Mouse (Mus musculus): ENCODE measurements around the gene Cd82. TPM values are rescaled to one million over a fixed set of nuclear protein-coding genes. Genes with fewer than 3 reads are reported as not detected.

The Cd82 gene
- polyA plus RNA-seq, 1 experiment from 2014 or later: 12.0 TPM

DNA sequence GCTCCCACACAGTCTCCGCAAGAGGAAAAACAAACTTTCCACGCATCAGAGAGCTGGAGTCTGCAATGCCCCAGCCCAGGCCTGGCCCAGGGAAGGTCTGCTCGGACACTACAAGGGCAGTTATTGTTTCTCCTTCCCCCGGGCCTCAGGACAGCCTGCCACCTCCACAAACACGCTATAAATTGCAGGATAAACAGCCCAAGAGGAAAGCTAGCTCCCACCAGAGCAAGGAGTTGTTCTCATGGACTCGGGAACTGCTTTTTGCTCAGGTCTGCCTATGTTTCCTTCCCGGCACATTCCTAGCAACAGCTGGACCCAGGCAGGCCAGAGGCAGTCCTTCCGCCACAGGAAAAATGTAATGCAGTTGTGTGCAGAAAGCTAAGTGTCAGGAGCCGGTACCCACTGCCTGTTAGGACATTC, 23.6 kb downstream of the Cd82 start:
- no peak overlapping the region for H3K4me3 ChIP-seq
- no peaks in the 10 kb centered on the region for H3K9me3 ChIP-seq (replicated peaks)

DNA sequence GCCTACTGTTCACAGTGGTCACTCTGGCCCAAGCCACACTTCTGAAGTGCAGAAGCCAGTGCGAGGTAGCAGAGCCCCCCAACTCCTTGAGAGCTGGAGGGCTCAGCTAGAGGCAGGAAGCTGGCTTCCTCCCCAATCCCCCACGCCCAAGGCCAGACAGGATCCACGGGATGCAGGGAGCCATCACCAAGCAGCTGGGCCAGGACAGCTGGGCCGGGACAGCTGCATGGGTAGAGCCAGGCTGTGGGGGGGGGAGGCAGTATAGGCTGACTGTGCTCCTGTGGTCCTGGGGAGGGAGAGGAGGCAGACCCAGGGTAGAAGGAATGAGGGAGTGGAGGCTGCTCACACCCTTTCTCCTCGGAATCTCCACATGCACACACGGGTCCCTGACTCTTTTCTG, 24.6 kb downstream of the Cd82 start:
- 75% methylated on average over 6 of the region's 6 CpGs for WGBS

More for the DNA sequence above, 23.6 kb downstream of the Cd82 start:
- Histone ChIP-seq H3K4me1 (peaks cover 16% of the 10 kb centered on the region), H3K27me3 (no peaks in the 10 kb centered on the region), H3K4me2 (no peak overlapping the region), H3K9ac (no peak overlapping the region), H3K36me3 (ENCODE audit: poor library complexity, severe bottlenecking) (no peaks in the 10 kb centered on the region), H3K27ac (0 out of 2 replicates have a peak overlapping the region, but pooled peaks have one; percentile 31)
- WGBS: 70% methylated on average over 9 of the region's 9 CpGs
- no peak for ATAC-seq

DNA sequence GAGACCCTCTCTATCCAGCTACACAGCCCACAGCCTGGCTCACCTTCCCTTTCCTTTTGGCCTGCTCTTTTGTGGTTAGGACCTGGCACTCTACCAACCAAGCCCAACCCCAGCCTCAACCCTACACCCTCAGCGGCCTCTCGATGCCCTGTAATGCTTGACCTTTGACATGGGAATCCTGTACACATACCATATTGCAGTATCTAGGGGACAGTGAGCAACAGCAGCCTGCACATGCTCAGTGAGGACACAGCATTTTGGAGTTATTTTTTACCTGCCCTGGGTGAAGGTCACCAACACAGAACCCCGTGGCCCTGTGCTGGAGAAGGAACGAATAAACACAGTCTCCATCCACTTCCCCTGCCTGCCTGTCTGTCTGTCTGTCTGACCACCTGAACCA, 27.4 kb downstream of the Cd82 start:
- ATAC-seq: no peak
- no peaks in the 10 kb centered on the region for H3K27me3 ChIP-seq
- H3K4me1 ChIP-seq: peaks cover 25% of the 10 kb centered on the region
- 93% methylated on average over 4 of the region's 4 CpGs for WGBS
- no peaks in the 10 kb centered on the region for H3K36me3 ChIP-seq (ENCODE audit: poor library complexity, severe bottlenecking)
- no peaks in the 10 kb centered on the region for H3K9me3 ChIP-seq (replicated peaks)
- no peak overlapping the region for H3K27ac ChIP-seq
- H3K9ac ChIP-seq: no peak overlapping the region
- H3K4me3 ChIP-seq: no peak overlapping the region
- no peak overlapping the region for H3K4me2 ChIP-seq

More for the DNA sequence above, 24.6 kb downstream of the Cd82 start:
- Histone ChIP-seq H3K9me3 (replicated peaks) (no peaks in the 10 kb centered on the region), H3K27ac (no peak overlapping the region), H3K4me1 (peaks cover 20% of the 10 kb centered on the region), H3K4me2 (no peak overlapping the region), H3K9ac (no peak overlapping the region), H3K27me3 (no peaks in the 10 kb centered on the region), H3K36me3 (ENCODE audit: poor library complexity, severe bottlenecking) (no peaks in the 10 kb centered on the region), H3K4me3 (no peak overlapping the region)
- no peak for ATAC-seq

DNA sequence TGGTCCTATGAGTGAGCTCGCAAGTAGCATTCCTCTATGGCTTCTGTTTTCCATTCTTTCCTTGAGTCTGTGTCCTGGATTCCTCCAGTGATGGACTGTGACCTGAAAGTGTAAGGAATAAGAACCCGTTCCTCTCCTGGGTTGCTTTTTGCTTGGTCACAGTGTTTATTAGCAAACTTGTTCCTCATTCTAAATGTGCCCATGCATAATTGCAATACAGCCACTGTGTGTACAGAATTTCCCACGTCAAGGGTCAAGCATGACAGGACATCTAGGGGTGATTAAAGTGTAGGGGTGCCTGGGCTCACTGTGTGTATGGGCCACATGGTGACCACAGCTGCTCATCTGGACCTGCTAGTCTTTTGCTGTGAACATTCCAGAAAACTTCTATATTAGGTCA, 28.0 kb downstream of the Cd82 start:
- Histone ChIP-seq H3K36me3 (ENCODE audit: poor library complexity, severe bottlenecking) (no peaks in the 10 kb centered on the region), H3K4me1 (peaks cover 19% of the 10 kb centered on the region), H3K27me3 (no peaks in the 10 kb centered on the region), H3K9me3 (replicated peaks) (no peaks in the 10 kb centered on the region), H3K4me3 (no peak overlapping the region), H3K9ac (no peak overlapping the region), H3K27ac (no peak overlapping the region), H3K4me2 (no peak overlapping the region)
- 90% methylated on average over 3 of the region's 3 CpGs for WGBS
- ATAC-seq: no peak

DNA sequence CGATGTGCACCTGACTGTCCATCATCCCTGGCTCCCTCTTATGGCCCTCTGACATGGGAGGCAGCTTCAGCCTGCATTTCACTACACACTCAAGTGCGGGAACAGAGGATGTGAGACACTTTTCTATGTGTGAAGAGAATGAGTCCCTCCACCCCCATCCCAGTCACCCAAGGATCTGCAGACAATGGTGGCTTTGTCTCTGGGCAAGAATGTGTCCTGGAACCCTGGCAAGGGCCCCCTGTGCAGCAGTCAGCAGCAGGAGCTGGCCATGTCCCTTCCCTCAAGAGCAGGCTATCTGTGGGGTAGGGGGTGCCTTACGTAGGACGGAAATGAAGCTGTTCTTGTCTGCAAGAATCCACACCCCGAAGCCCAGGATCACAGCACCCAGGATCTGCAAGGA, 29.4 kb downstream of the Cd82 start:
- no peak for ATAC-seq
- no peaks in the 10 kb centered on the region for H3K9me3 ChIP-seq (replicated peaks)

DNA sequence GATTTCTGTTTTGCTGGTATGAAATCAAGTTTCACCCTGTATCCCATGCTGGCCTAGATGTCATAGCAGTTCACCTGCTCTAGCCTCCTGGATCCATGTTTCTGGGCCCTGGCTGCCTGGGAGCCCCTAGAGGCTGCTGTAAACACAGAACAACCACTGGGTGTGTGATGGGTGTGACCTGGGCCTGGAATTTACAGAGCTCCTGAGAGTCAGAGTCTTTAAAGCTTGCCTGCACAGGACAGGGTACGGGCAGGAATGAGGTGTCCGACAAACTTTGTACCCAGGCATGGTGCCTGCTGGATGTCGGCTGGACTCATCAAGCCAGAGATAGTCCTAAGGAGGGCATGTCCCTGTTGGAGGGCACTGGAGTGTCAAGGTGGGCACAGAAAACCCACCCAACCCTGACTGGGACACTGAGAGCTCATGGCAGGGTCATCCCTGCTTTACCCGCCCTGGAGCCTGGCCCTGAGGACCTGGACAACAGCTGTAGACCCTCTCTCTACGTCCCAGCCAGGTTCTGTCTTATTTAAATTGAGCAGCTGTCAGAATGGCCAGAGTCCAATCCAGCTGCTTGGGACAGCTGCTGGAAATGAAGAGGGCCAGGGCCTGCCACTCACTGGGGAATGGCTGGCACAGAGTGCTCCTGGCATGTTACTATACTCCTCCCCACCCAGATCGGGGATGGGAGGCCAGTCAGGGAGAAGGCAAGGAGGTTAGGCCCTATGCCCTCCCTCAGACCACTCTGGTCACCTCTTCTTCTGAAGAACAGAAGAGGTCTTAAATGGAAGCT, 30.1 kb downstream of the Cd82 start:
- Histone ChIP-seq H3K4me1 (peaks cover 10% of the 10 kb centered on the region), H3K9ac (no peak overlapping the region)

More for the DNA sequence above, 29.4 kb downstream of the Cd82 start:
- 73% methylated on average over 5 of the region's 5 CpGs for WGBS
- Histone ChIP-seq H3K27ac (no peak overlapping the region), H3K27me3 (no peaks in the 10 kb centered on the region), H3K4me2 (no peak overlapping the region), H3K4me3 (no peak overlapping the region), H3K4me1 (peaks cover 13% of the 10 kb centered on the region), H3K36me3 (ENCODE audit: poor library complexity, severe bottlenecking) (no peaks in the 10 kb centered on the region), H3K9ac (no peak overlapping the region)

DNA sequence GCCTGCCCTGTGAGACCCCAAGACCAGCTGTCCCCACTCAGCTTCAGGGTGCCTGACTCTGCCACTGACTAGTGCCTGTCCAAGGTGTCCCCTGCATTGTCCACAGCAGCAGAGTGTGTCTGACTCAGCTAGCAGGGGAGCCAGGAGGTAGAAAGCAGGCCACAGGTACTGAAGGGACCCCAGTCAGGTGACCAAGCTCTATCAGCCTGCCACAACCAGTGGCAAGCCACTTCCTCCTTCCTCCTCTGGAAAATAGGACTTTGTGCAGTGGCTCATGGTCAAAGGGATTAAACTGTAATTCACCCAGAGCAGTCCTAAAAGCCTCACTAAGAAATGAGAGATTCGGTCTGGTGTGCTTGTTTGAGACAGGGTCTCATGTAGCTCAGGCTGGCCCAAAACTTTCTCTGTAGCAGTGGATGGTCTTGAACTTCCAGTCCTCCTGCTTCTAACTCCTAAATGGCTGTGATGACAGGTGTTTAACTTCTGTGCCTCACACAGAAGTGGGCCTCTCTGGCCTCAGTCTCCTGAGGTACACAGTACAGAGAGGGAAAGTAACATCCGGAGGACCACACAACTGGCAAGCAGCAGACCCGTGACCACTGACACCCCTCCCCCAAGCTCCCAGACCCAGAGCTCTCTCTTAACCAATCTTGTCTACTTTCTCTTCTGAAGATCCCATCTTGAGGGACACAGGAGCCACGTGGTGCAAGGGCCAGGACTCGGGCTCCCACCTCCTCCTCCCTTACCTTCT, 31.2 kb downstream of the Cd82 start:
- no peaks in the 10 kb centered on the region for H3K9me3 ChIP-seq (replicated peaks)
- H3K27me3 ChIP-seq: no peaks in the 10 kb centered on the region
- no peak overlapping the region for H3K27ac ChIP-seq
- 73% methylated on average over 5 of the region's 5 CpGs for WGBS
- no peaks in the 10 kb centered on the region for H3K36me3 ChIP-seq (ENCODE audit: poor library complexity, severe bottlenecking)
- H3K9ac ChIP-seq: no peak overlapping the region
- H3K4me2 ChIP-seq: no peak overlapping the region
- H3K4me1 ChIP-seq: peaks cover 10% of the 10 kb centered on the region
- ATAC-seq: no peak
- H3K4me3 ChIP-seq: no peak overlapping the region

More for the DNA sequence above, 30.1 kb downstream of the Cd82 start:
- WGBS: 92% methylated on average over 6 of the region's 6 CpGs
- H3K27me3 ChIP-seq: no peaks in the 10 kb centered on the region
- H3K4me2 ChIP-seq: no peak overlapping the region
- H3K27ac ChIP-seq: no peak overlapping the region
- ATAC-seq: no peak
- no peaks in the 10 kb centered on the region for H3K36me3 ChIP-seq (ENCODE audit: poor library complexity, severe bottlenecking)
- no peak overlapping the region for H3K4me3 ChIP-seq
- H3K9me3 ChIP-seq (replicated peaks): no peaks in the 10 kb centered on the region

DNA sequence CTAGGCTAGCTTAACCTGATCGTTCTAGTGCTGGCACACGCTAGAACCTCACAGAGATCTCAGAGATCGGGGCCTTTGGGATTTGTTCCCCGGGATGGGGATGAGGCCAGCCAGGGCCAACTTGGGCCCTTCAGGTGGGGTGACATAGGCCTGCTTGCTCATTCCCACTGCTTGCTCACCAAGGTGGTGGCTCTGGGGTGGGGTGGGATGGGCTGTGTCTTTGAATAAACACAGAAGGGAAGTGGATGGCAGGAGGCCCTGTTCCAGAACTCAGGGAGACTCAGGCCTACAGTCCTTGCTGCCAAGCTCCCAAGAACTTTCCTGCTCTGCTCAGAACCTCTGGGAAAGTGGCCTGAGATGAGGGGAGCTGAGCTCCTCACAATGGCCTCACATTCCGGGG, 31.9 kb downstream of the Cd82 start:
- Histone ChIP-seq H3K27me3 (no peaks in the 10 kb centered on the region), H3K4me1 (peaks cover 10% of the 10 kb centered on the region), H3K4me3 (no peak overlapping the region), H3K4me2 (no peak overlapping the region), H3K36me3 (ENCODE audit: poor library complexity, severe bottlenecking) (no peaks in the 10 kb centered on the region), H3K9ac (no peak overlapping the region), H3K9me3 (replicated peaks) (no peaks in the 10 kb centered on the region), H3K27ac (no peak overlapping the region)
- WGBS: 78% methylated on average over 5 of the region's 5 CpGs
- no peak for ATAC-seq

DNA sequence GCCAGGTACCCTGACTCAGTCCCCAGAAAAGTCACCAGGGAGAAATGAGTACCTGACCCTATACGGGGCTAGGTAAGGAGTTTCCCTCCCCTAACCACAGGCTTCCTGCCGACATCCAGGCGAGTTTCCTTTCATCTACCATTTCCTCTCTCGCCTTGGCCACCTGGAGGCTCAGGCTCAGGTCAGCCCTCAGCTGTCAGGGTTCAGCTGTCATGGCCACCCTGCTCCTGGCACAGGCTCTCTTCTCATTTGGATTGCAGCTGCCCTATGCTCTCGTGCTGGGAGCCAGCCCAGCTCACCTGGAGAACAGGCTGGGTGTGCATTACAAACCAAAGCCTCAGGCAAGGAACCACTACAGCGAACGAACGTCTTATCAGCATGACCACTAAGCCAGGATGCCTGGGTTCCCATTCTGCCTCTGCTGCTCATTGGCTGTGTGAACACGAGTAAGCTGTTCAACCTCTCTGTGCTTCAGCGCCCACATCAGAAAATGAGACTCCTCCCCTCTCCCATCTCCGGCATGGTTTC, 34.9 kb downstream of the Cd82 start:
- Histone ChIP-seq H3K4me3 (no peak overlapping the region), H3K4me2 (no peak overlapping the region), H3K27ac (no peak overlapping the region), H3K36me3 (ENCODE audit: poor library complexity, severe bottlenecking) (no peaks in the 10 kb centered on the region), H3K4me1 (peaks cover 3% of the 10 kb centered on the region; the same call in 1 of the 2 replicates), H3K9me3 (replicated peaks) (no peaks in the 10 kb centered on the region), H3K9ac (no peak overlapping the region), H3K27me3 (no peaks in the 10 kb centered on the region)
- ATAC-seq: no peak
- 66% methylated on average over 11 of the region's 11 CpGs for WGBS

DNA sequence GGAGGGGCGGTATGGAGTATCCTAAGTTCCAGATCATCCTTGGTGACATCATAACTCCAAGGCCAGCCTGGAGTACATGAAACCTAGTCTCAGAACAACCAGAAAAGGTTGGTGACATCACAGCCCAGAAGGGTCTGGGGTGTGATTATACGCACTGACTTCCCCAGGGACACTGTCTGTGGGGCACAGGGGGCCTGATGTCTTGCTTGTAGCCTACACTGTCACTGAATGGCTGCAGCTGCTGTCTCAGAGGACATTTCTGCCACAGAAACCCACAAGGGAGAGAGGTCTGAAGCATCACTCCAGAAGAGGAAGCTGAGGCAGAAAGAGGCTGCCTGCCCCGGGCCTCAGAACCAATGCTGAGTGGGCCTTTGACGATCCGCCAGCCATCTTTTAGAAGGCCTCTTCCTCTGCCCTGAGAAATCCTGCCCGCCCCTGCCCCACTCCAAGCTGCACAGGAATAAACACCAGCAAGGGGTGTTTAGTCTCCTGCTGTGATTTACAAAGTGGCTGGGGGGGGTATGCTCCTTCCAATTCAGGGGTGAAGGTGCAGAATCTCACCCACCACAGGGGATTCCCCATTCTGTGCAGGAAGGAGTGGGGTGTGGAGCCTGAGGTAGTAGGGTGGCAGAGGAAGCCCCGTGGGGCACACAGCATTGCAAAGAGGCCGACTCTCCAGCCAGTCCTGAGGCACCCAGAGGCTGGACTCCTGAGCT, 35.8 kb downstream of the Cd82 start:
- Histone ChIP-seq H3K9ac (no peak overlapping the region), H3K27ac (no peak overlapping the region), H3K4me3 (no peak overlapping the region), H3K4me1 (no peaks in the 10 kb centered on the region), H3K4me2 (no peak overlapping the region), H3K9me3 (replicated peaks) (no peaks in the 10 kb centered on the region), H3K36me3 (ENCODE audit: poor library complexity, severe bottlenecking) (no peaks in the 10 kb centered on the region), H3K27me3 (no peaks in the 10 kb centered on the region)
- WGBS: 55% methylated on average over 8 of the region's 8 CpGs
- ATAC-seq: no peak

DNA sequence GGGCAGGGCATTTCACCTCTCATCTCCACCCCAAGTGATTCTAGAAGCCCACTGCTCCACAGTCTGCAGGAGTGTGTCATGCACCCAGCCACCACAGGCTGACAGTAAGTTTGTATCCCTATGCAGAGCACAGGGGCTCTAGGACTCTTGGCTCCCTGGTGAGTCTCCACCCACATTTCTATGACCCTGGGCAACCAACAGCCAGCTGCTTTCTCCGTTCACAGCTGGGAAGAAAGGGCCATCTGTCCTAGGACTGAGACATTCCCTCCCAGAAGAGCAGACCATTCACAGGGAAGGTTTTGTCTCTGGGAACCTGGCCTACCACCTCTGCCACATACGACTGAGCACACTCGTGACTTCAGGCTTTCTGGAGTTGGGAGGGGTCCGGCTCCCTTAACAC, 37.1 kb downstream of the Cd82 start:
- WGBS: 55% methylated on average over 4 of the region's 4 CpGs
- H3K9ac ChIP-seq: no peak overlapping the region; the same call in 1 of the 2 replicates
- no peak for ATAC-seq

More for the DNA sequence above, 37.1 kb downstream of the Cd82 start:
- Histone ChIP-seq H3K9me3 (replicated peaks) (no peaks in the 10 kb centered on the region), H3K4me2 (no peak overlapping the region), H3K4me1 (no peaks in the 10 kb centered on the region), H3K27me3 (no peaks in the 10 kb centered on the region), H3K27ac (no peak overlapping the region), H3K4me3 (no peak overlapping the region), H3K36me3 (ENCODE audit: poor library complexity, severe bottlenecking) (no peaks in the 10 kb centered on the region)

Data from forebrain, embryonic 13.5 days (tissue).